Mouse (Mus musculus) liver, postnatal 0 days (tissue): ENCODE results near the gene Eya2.

Experiments
- CTCF ChIP-seq: sonication (generic); IDR thresholded peaks from 2 replicates; pipeline ENCODE4 v1.5.1; 2016; ENCODE audit warnings: antibody characterized with exemption, low read depth
- EP300 ChIP-seq: IDR thresholded peaks from 2 replicates; pipeline ENCODE4 v1.6.1; 2016; ENCODE audit warnings: antibody characterized with exemption, low read depth, mild to moderate bottlenecking

DNA sequence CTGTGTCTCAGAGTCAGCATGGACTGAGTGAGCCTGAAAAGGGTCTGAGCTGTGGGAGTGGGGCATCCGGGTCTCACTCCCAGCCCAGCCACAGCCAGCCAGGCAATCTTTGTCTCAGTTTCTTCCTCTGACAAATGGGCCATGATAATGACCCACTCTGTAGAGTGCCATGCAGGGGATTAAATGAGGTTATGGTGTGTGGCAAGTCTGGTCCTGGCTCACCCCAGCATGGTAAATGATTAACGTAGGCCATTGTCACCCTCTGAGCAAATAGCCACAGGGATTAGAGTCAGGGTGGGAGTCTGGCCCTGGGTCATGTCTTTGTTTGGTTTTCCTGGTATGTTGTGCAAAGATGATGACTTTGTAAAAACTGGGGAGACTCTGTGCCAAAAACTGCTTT lies 72.3 kb downstream of the Eya2 start:
- no peak for TF ChIP-seq EP300
- TF ChIP-seq CTCF, result no peak
